Comparison of ENCODE assay signal across 26 mouse cellular contexts in genomic region chr14:58691129-58691828, GRCm38 (mm10).
A peak's percentile ranks its signal among the peaks of the same experiment; 100 is the strongest.
DNase-seq lines count a peak whose midpoint lies in the region; ATAC-seq and TF ChIP-seq lines count a peak whose summit lies in the region.
"Had no signal": no experiment of that assay in that cellular context is flagged by ENCODE, and none has a peak within 500 bp of the region (broad histone marks: within the 10 kb centered on the region; RNA-seq: fewer than 3 reads in every experiment).

No protein-coding gene starts in this region.

- DNase-seq in kidney, postnatal 25 days, result no peak
- DNase-seq in kidney, postnatal 0 days (ENCODE audit: low spot score), result peak; percentile 84
- no peak for DNase-seq in kidney, postnatal 36 days
- DNase-seq in stomach, postnatal 0 days (ENCODE audit: low spot score), result no peak
- DNase-seq in left cerebral cortex, postnatal 14 days (ENCODE audit: low spot score in 2 of 2), result no peak
- DNase-seq: adrenal gland, adult 8-10 months; adrenal gland, postnatal 25 days; cerebellum, adult 11-12 months; cerebellum, adult 8-10 months; cerebellum, postnatal 10 days; cerebellum, postnatal 36 days; embryo, embryonic 11 days; gastrocnemius, postnatal 25 days; heart, adult 18-20 months had no signal

- no peak overlapping the region for H3K27ac ChIP-seq in kidney, embryonic 14.5 days (ENCODE audit: low read depth, low read length)
- no peak overlapping the region for H3K27ac ChIP-seq in kidney, postnatal 0 days
- no peak overlapping the region for H3K27ac ChIP-seq in stomach, postnatal 0 days (replicated peaks)
- H3K27ac ChIP-seq: embryonic facial prominence, embryonic 10.5 days; embryonic facial prominence, embryonic 13.5 days; forebrain, embryonic 12.5 days; forebrain, embryonic 15.5 days; heart, embryonic 10.5 days; heart, embryonic 13.5 days; hindbrain, embryonic 13.5 days had no signal

- no peaks in the 10 kb centered on the region for H3K9me3 ChIP-seq in kidney, embryonic 14.5 days (ENCODE audit: control insufficient read depth, low read length)
- no peaks in the 10 kb centered on the region for H3K9me3 ChIP-seq in kidney, postnatal 0 days (replicated peaks; ENCODE audit: low read length)
- H3K9me3 ChIP-seq in stomach, postnatal 0 days (ENCODE audit: control insufficient read depth, low read length), result no peaks in the 10 kb centered on the region
- H3K9me3 ChIP-seq: embryonic facial prominence, embryonic 10.5 days; embryonic facial prominence, embryonic 13.5 days; forebrain, embryonic 12.5 days; forebrain, embryonic 15.5 days; heart, embryonic 10.5 days; heart, embryonic 13.5 days; hindbrain, embryonic 13.5 days had no signal

- H3K27me3 ChIP-seq in kidney, embryonic 14.5 days (ENCODE audit: control insufficient read depth, insufficient read depth, low read length), result 0 out of 2 replicates have a peak, but pooled peaks cover 3% of the 10 kb centered on the region
- no peaks in the 10 kb centered on the region for H3K27me3 ChIP-seq in kidney, postnatal 0 days (ENCODE audit: insufficient read depth, low read length)
- no peaks in the 10 kb centered on the region for H3K27me3 ChIP-seq in stomach, postnatal 0 days (ENCODE audit: control insufficient read depth, insufficient read depth, low read length)
- H3K27me3 ChIP-seq: embryonic facial prominence, embryonic 13.5 days; forebrain, embryonic 12.5 days; forebrain, embryonic 15.5 days; heart, embryonic 13.5 days; hindbrain, embryonic 13.5 days had no signal

- 30% methylated on average over 9 of the region's 9 CpGs for WGBS in kidney, embryonic 14.5 days
- 36% methylated on average over 9 of the region's 9 CpGs for WGBS in kidney, postnatal 0 days
- 85% methylated on average over 9 of the region's 9 CpGs for WGBS in stomach, postnatal 0 days

- H3K36me3 ChIP-seq in kidney, embryonic 14.5 days (ENCODE audit: control insufficient read depth, insufficient read depth, low read length), result no peaks in the 10 kb centered on the region
- no peaks in the 10 kb centered on the region for H3K36me3 ChIP-seq in kidney, postnatal 0 days (ENCODE audit: insufficient read depth, low read length)
- H3K36me3 ChIP-seq in stomach, postnatal 0 days (ENCODE audit: control insufficient read depth, insufficient read depth, low read length), result no peaks in the 10 kb centered on the region
- H3K36me3 ChIP-seq: embryonic facial prominence, embryonic 10.5 days; embryonic facial prominence, embryonic 13.5 days; forebrain, embryonic 12.5 days; forebrain, embryonic 15.5 days; heart, embryonic 10.5 days; heart, embryonic 13.5 days; hindbrain, embryonic 13.5 days had no signal

- H3K4me1 ChIP-seq in kidney, embryonic 14.5 days (ENCODE audit: control insufficient read depth, insufficient read depth, low read length), result no peaks in the 10 kb centered on the region
- H3K4me1 ChIP-seq in kidney, postnatal 0 days (replicated peaks; ENCODE audit: insufficient read depth, low read length), result no peaks in the 10 kb centered on the region
- no peaks in the 10 kb centered on the region for H3K4me1 ChIP-seq in stomach, postnatal 0 days (replicated peaks; ENCODE audit: control insufficient read depth, insufficient read depth)
- H3K4me1 ChIP-seq: embryonic facial prominence, embryonic 10.5 days; embryonic facial prominence, embryonic 13.5 days; forebrain, embryonic 12.5 days; forebrain, embryonic 15.5 days; heart, embryonic 13.5 days; hindbrain, embryonic 13.5 days had no signal

- ATAC-seq in kidney, embryonic 14.5 days (ENCODE audit: low FRiP score, low TSS enrichment), result peak; percentile 89
- no peak for ATAC-seq in kidney, postnatal 0 days (replicated peaks; ENCODE audit: low FRiP score, low read depth)
- no peak for ATAC-seq in stomach, postnatal 0 days (ENCODE audit: low FRiP score, low TSS enrichment)
- ATAC-seq: activated CD4-positive, CD25-positive, alpha-beta regulatory T cell, adult 4 months; CD4-positive, CD25-positive, alpha-beta regulatory T cell, adult 4 months; forebrain, embryonic 15.5 days; hindbrain, embryonic 16.5 days had no signal

- no peak for TF ChIP-seq EP300 in stomach, postnatal 0 days (optimal IDR thresholded peaks at IDR 0.05)

- no peak overlapping the region for H3K4me3 ChIP-seq in kidney, embryonic 14.5 days (ENCODE audit: low read length)
- H3K4me3 ChIP-seq in kidney, postnatal 0 days (replicated peaks; ENCODE audit: low read depth, low read length), result no peak overlapping the region
- no peak overlapping the region for H3K4me3 ChIP-seq in stomach, postnatal 0 days (ENCODE audit: low read depth, low read length)
- H3K4me3 ChIP-seq: embryonic facial prominence, embryonic 10.5 days; embryonic facial prominence, embryonic 13.5 days; erythroblast, embryonic 14.5 days; forebrain, embryonic 12.5 days; forebrain, embryonic 15.5 days; heart, embryonic 10.5 days; heart, embryonic 13.5 days; hindbrain, embryonic 13.5 days had no signal

- TF ChIP-seq CTCF in kidney, postnatal 0 days (IDR thresholded peaks at IDR 0.05; ENCODE audit: low read depth), result peak; percentile 21; the same call in 1 of the 2 replicates
- peak; percentile 4; the same call in 1 of the 2 replicates for TF ChIP-seq CTCF in stomach, postnatal 0 days (IDR thresholded peaks at IDR 0.05; ENCODE audit: low read depth)

- intact Hi-C loops in left cerebral cortex, postnatal 14 days (cut with DNase I), result no loop called here

- H3K4me2 ChIP-seq in kidney, embryonic 14.5 days (replicated peaks; ENCODE audit: low read depth, low read length), result no peak overlapping the region
- no peak overlapping the region for H3K4me2 ChIP-seq in kidney, postnatal 0 days (ENCODE audit: low read length)
- no peak overlapping the region for H3K4me2 ChIP-seq in stomach, postnatal 0 days (replicated peaks; ENCODE audit: low read depth)
- H3K4me2 ChIP-seq: embryonic facial prominence, embryonic 13.5 days; forebrain, embryonic 12.5 days; forebrain, embryonic 15.5 days; heart, embryonic 13.5 days; hindbrain, embryonic 13.5 days had no signal

- no peak overlapping the region for H3K9ac ChIP-seq in kidney, embryonic 14.5 days (ENCODE audit: low read depth, low read length)
- no peak overlapping the region for H3K9ac ChIP-seq in kidney, postnatal 0 days (ENCODE audit: low read depth, low read length)
- no peak overlapping the region for H3K9ac ChIP-seq in stomach, postnatal 0 days (ENCODE audit: low read length)
- H3K9ac ChIP-seq: embryonic facial prominence, embryonic 13.5 days; forebrain, embryonic 12.5 days; forebrain, embryonic 15.5 days; heart, embryonic 13.5 days; hindbrain, embryonic 13.5 days had no signal
